ENCODE assay signal across 8 mouse cellular contexts in genomic region chr10:102158809-102159208, GRCm38 (mm10).
DNase-seq lines count a peak whose midpoint lies in the region; ATAC-seq lines count a peak whose summit lies in the region.

No protein-coding gene starts in this region.

- peak; percentile 61; the same call in 1 of the 2 replicates for ATAC-seq in cerebellum, adult (ENCODE audit: insufficient number of reproducible peaks, low FRiP score, low TSS enrichment)
- ATAC-seq in granulocyte monocyte progenitor cell, adult 5-6 weeks (replicated peaks; ENCODE audit: poor library complexity, severe bottlenecking), result no peak

- intact Hi-C loops in left cerebral cortex, postnatal 25 days (cut with DNase I), result loop anchor here (5.0 kb wide), 1 partner anchor 1417 kb away; no protein-coding TSS in a partner anchor

- DNase-seq in cerebellum, adult 11-12 months, result no peak
- peak; percentile 21 to 22 for DNase-seq in right cerebral cortex, postnatal 10 days (ENCODE audit: low spot score in 2 of 2)
- no peak for DNase-seq in right cerebral cortex, postnatal 36 days (ENCODE audit: low spot score in 2 of 2)
- DNase-seq in left cerebral cortex, postnatal 25 days (ENCODE audit: low spot score in 2 of 2), result peak; percentile 20 to 26
- peak; percentile 13 for DNase-seq in retina, adult 2 months (ENCODE audit: low read depth, low spot score)
- no peak for DNase-seq in MN1 (ENCODE audit: low spot score)

Comparison
In these comparisons a context has a peak if more than half of its experiments do, and no peak if none do; other contexts are left out.
1. DNase-seq: peak in right cerebral cortex, postnatal 10 days (2 of 2), left cerebral cortex, postnatal 25 days (2 of 2) and retina, adult 2 months (single experiment); none in cerebellum, adult 11-12 months (single experiment), right cerebral cortex, postnatal 36 days (0 of 2) and MN1 (single experiment).